Mouse (Mus musculus) stomach, embryonic 14.5 days (tissue): ENCODE measurements around the gene Hacd2. TPM values are rescaled to one million over a fixed set of nuclear protein-coding genes. Genes with fewer than 3 reads are reported as not detected.

ENCODE experiments used
- polyA plus RNA-seq: library from polyadenylated mRNA; unstranded; fragments of >200 nt; fragmentation: Nextera tagmentation; extraction: Ambion mirVana; gene quantifications from 2 replicates; pipeline ENCODE4 v1.2.1, GENCODE M21; 2014

Hacd2 gene
- polyA plus RNA-seq, 1 experiment from 2014 or later: 47.6 TPM

Other genes with a start within 250 kb of the Hacd2 start
- gene Adcy5, start 132.4 kb downstream of the Hacd2 start, polyA plus RNA-seq: 4.7 and 4.8 TPM in 2 replicates